Mouse (Mus musculus) embryonic facial prominence, embryonic 12.5 days (tissue): ENCODE results near the gene Agps. TPM values are rescaled to one million over a fixed set of nuclear protein-coding genes. Genes with fewer than 3 reads are reported as not detected.

Experiments
- ATAC-seq: fragments of 200-750 bp; cut with Nextera tagmentation; 2 replicates; pipeline ENCODE4 v1.8.0; 2017; ENCODE audit not compliant: insufficient number of reproducible peaks, insufficient read depth, low FRiP score, low TSS enrichment
- H3K27ac ChIP-seq: fragments of 300-500 bp; sonication (generic); 2 replicates; pipeline ENCODE4 v1.5.1; 2016; ENCODE audit warnings: mild to moderate bottlenecking
- H3K27me3 ChIP-seq: fragments of 300-500 bp; sonication (generic); 2 replicates; pipeline ENCODE4 v1.6.1; 2016; ENCODE audit warnings: mild to moderate bottlenecking, moderate library complexity
- H3K36me3 ChIP-seq: fragments of 300-500 bp; sonication (generic); 2 replicates; pipeline ENCODE4 v1.6.1; 2016; ENCODE audit warnings: mild to moderate bottlenecking
- H3K4me1 ChIP-seq: fragments of 300-500 bp; sonication (generic); 2 replicates; pipeline ENCODE4 v1.6.1; 2016
- H3K4me2 ChIP-seq: fragments of 300-500 bp; sonication (generic); replicated peaks from 2 replicates; pipeline ENCODE4 v1.6.1; 2016; ENCODE audit warnings: mild to moderate bottlenecking, moderate library complexity
- H3K4me3 ChIP-seq: fragments of 300-500 bp; sonication (generic); 2 replicates; pipeline ENCODE4 v1.5.1; 2016; ENCODE audit warnings: mild to moderate bottlenecking
- H3K9ac ChIP-seq: fragments of 300-500 bp; sonication (generic); 2 replicates; pipeline ENCODE4 v1.6.1; 2016; ENCODE audit warnings: mild to moderate bottlenecking, moderate library complexity
- H3K9me3 ChIP-seq: fragments of 300-500 bp; sonication (generic); 2 replicates; pipeline ENCODE4 v1.6.1; 2016; ENCODE audit warnings: mild to moderate bottlenecking, moderate library complexity
- WGBS: fragments of 180-500 bp; shearing (Covaris S2); methylation state at CpG from one replicate; pipeline ENCODE4 v1.1.7; 2016; 5-methylcytosine and 5-hydroxymethylcytosine counted together
- polyA plus RNA-seq: library from polyadenylated mRNA; unstranded; fragments of >200 nt; fragmentation: Nextera tagmentation; extraction: Ambion mirVana; gene quantifications from 2 replicates; pipeline ENCODE4 v1.2.1, GENCODE M21; 2016

Gene Agps
- 46.6 and 47.8 TPM in 2 replicates for polyA plus RNA-seq

DNA sequence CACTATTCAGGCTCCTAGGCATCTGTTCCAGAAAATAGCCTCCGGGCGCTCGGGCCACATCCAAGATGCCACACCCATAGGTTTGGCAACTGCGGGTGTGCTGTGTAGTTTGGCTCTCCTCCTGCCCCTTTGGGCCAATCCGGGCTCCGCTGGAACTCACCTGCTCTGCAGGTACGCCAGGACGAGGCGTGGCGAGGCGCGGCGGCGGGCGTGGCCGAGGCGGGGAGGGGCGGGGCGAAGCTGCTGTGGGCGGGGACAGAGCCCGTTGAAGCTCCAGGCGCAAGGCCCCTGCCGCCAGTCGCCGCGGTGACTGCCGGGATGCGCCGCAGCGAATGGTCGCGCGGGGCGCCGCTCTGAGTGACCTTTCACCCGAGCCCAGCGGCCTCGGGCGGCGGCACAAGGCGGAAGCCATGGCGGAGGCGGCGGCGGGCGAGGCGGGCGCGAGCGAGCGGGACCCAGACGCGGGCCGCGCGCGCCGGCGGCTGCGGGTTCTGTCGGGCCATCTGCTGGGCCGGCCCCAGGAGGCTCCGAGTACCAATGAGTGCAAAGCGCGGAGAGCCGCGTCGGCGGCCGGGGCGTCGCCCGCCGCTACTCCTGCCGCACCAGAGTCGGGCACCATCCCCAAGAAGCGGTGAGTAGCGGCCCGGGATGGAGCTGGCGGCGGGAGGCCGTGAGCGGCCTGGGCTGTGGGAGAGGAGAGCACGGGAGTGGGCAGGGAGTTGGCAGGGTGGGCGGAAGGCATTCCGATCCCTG, at the start of gene Agps:
Gene Agps, plus strand, starts transcription at position 297 of the 753 bp plus-strand sequence.
- H3K27ac ChIP-seq = peak within 1 kb of the TSS; percentile 81
- peaks cover 16% of the 10 kb centered on the region for H3K4me1 ChIP-seq
- no peaks in the 10 kb centered on the region for H3K9me3 ChIP-seq
- WGBS = under 1% methylated on average over 86 of the region's 86 CpGs
- peak within 1 kb of the TSS; percentile 86 for H3K9ac ChIP-seq
- H3K4me2 ChIP-seq = peak within 1 kb of the TSS; percentile 80
- no peaks in the 10 kb centered on the region for H3K36me3 ChIP-seq
- no peaks in the 10 kb centered on the region for H3K27me3 ChIP-seq
- peak; percentile 90 for ATAC-seq
- H3K4me3 ChIP-seq = peak within 1 kb of the TSS; percentile 88

- Histone ChIP-seq H3K9ac (no peak overlapping the region), H3K36me3 (no peaks in the 10 kb centered on the region), H3K27me3 (no peaks in the 10 kb centered on the region), H3K4me3 (no peak overlapping the region), H3K4me2 (no peak overlapping the region), H3K9me3 (no peaks in the 10 kb centered on the region), H3K27ac (peak overlapping the region; percentile 11; the same call in 1 of the 2 replicates), H3K4me1 (peaks cover 5% of the 10 kb centered on the region)
- WGBS = 16% methylated on average over 6 of the region's 6 CpGs
- no peak for ATAC-seq
Observed at GRCm38 (mm10) chr2:75786075-75786474, 45.9 kb upstream of the Agps start.

- Histone ChIP-seq H3K4me3 (no peak overlapping the region), H3K27ac (no peak overlapping the region), H3K4me2 (no peak overlapping the region), H3K27me3 (no peaks in the 10 kb centered on the region), H3K9me3 (no peaks in the 10 kb centered on the region), H3K4me1 (peaks cover 5% of the 10 kb centered on the region), H3K9ac (no peak overlapping the region), H3K36me3 (no peaks in the 10 kb centered on the region)
- ATAC-seq = no peak
- WGBS = 57% methylated on average over 3 of the region's 3 CpGs
Observed at GRCm38 (mm10) chr2:75788511-75788910, 43.5 kb upstream of the Agps start.

DNA sequence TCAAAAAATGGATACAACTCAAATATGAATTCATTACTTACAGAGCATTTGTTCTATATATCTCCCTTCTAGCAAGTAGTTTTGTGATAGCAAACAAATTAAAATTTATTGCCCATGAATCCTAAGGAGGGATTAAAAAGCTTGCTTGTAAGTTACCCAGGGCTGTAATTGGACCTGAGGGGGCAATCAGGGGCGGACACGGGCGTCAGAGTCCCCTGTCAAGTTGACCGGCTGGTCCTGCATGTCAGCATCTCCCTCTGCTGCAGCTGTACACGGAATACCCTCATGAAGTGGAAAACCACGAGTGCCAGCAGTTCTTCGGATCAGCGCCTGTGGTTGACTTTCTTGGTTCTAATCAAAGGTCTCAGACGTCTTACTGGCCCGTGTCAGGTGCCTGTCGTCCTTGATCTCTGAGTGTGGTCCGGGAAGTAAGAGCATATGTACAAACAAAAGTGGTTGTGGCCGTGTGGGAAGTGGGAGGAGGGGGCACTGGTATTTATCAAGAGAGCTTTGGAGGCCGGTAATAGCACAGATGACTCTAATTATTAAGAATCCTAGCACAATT, 41.9 kb upstream of the Agps start:
- no peak overlapping the region for H3K27ac ChIP-seq
- H3K4me2 ChIP-seq = 0 out of 2 replicates have a peak overlapping the region, but pooled peaks have one; percentile 13
- peaks cover 5% of the 10 kb centered on the region for H3K4me1 ChIP-seq
- no peak for ATAC-seq
- WGBS = 12% methylated on average over 14 of the region's 14 CpGs
- no peaks in the 10 kb centered on the region for H3K9me3 ChIP-seq
- H3K4me3 ChIP-seq = no peak overlapping the region
- no peaks in the 10 kb centered on the region for H3K36me3 ChIP-seq
- no peaks in the 10 kb centered on the region for H3K27me3 ChIP-seq
- H3K9ac ChIP-seq = no peak overlapping the region

GRCm38 (mm10) chr2:75791561-75792308, 40.2 kb upstream of the Agps start:
- Histone ChIP-seq H3K4me2 (no peak overlapping the region), H3K4me3 (no peak overlapping the region), H3K4me1 (peaks cover 5% of the 10 kb centered on the region), H3K9me3 (no peaks in the 10 kb centered on the region), H3K9ac (no peak overlapping the region), H3K36me3 (no peaks in the 10 kb centered on the region), H3K27me3 (no peaks in the 10 kb centered on the region), H3K27ac (no peak overlapping the region)
- WGBS = 65% methylated on average over 18 of the region's 18 CpGs
- ATAC-seq = no peak

DNA sequence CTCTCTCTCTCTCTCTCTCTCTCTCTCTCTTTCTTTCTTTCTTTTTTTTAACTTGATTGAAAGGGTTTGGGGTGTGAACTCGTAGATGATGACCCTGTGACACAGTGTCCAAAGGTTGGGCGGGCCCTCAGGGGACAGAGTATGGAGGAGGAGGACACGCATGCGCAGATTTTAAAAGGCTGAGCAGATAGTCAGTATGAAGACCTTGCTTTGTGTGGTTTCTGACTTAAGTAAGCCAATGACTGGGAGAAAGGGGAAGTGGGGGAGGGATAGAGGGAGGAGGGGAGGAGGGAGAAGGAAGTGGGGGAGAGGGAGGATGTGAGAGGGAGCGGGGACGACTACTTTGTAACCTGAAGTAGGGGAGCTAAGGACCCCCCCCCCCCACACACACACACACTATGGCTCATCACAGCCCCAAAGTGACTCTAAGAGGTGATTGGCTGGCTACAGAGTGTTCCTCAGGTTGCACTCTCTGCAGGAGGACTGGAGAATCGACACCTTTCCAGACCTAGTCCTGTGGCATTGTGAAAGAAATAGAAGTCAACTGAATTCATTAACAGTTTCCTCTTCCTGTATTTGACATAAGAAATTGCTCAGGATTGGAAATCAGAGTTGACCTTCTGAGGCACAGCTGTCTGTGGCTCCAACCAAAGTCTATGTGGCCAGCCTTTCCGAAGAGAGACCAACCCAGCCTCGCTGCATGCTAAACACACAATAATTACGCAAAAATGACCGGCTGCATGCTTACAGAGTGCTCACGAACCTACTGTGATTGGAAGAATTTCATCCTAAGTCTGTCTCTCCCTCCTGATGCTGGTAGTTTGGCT, 39.4 kb upstream of the Agps start:
- H3K4me3 ChIP-seq = no peak overlapping the region
- no peak overlapping the region; the same call in 1 of the 2 replicates for H3K4me2 ChIP-seq
- 0 out of 2 replicates have a peak, but pooled peaks have one; percentile 41 for ATAC-seq
- H3K9ac ChIP-seq = no peak overlapping the region
- H3K9me3 ChIP-seq = no peaks in the 10 kb centered on the region
- 44% methylated on average over 12 of the region's 12 CpGs for WGBS
- no peaks in the 10 kb centered on the region for H3K36me3 ChIP-seq
- no peaks in the 10 kb centered on the region for H3K27me3 ChIP-seq
- H3K27ac ChIP-seq = 0 out of 2 replicates have a peak overlapping the region, but pooled peaks have one; percentile 3
- peaks cover 5% of the 10 kb centered on the region for H3K4me1 ChIP-seq

DNA sequence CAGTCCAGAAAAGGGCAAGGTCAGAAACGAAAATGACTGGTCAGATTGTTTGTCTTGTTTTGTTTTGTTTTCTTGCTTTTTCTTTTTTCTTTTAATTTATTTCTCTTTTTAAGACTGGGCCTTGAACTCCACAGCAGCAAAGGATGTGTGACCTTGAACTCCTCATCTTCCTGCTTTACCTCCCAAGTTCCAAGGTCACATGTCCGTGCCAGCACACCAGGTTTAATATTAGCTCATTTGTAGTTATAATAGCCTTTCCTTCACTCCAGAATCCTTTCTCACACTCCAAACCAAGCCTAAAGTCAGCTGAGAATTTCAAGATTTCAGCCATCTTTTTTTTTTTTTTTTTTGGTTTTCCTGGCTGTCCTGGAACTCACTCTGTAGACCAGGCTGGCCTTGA, 35.8 kb upstream of the Agps start:
- H3K4me3 ChIP-seq = no peak overlapping the region
- no peaks in the 10 kb centered on the region for H3K4me1 ChIP-seq
- 71% methylated on average over 2 of the region's 2 CpGs for WGBS
- ATAC-seq = no peak
- no peaks in the 10 kb centered on the region for H3K36me3 ChIP-seq
- H3K4me2 ChIP-seq = no peak overlapping the region
- H3K9me3 ChIP-seq = no peaks in the 10 kb centered on the region
- H3K27me3 ChIP-seq = no peaks in the 10 kb centered on the region
- no peak overlapping the region for H3K9ac ChIP-seq
- no peak overlapping the region for H3K27ac ChIP-seq

DNA sequence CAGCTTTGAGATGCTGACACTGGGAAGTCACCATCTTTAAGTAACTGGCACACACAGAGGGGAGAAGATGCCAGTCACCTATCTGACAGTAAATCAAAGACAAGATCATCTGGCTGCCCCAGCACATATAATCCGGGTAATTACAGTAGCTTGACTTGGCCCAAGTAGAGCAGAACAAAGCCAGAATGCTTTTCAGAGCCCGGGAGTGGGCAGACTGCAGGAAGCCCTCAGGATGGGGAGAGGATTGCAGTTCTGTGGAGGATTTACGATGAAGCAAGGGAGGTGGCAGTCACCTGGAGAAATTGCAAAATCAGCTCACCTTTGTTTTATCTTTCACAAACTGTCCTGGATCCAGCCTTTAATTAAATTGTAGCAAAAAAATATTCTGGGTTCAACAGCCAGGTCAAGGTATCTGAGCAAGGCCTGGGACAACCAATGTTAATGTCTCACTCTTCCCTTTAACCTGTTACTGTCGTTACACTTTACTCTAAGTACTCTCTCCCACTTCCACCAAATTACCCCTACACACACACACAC, 33.5 kb upstream of the Agps start:
- H3K4me1 ChIP-seq = no peaks in the 10 kb centered on the region
- H3K4me3 ChIP-seq = no peak overlapping the region
- no peak for ATAC-seq
- H3K27ac ChIP-seq = no peak overlapping the region
- no peaks in the 10 kb centered on the region for H3K27me3 ChIP-seq
- no peak overlapping the region for H3K4me2 ChIP-seq
- H3K9ac ChIP-seq = no peak overlapping the region
- no peaks in the 10 kb centered on the region for H3K9me3 ChIP-seq
- 57% methylated on average over 4 of the region's 4 CpGs for WGBS
- no peaks in the 10 kb centered on the region for H3K36me3 ChIP-seq

- H3K4me1 ChIP-seq = no peaks in the 10 kb centered on the region
- no peak overlapping the region for H3K9ac ChIP-seq
- ATAC-seq = no peak
- H3K36me3 ChIP-seq = no peaks in the 10 kb centered on the region
- H3K27me3 ChIP-seq = no peaks in the 10 kb centered on the region
- no peak overlapping the region for H3K27ac ChIP-seq
- WGBS = 92% methylated on average over 6 of the region's 6 CpGs
- no peak overlapping the region for H3K4me2 ChIP-seq
- H3K4me3 ChIP-seq = no peak overlapping the region
- H3K9me3 ChIP-seq = no peaks in the 10 kb centered on the region
Observed at GRCm38 (mm10) chr2:75805767-75806166, 26.2 kb upstream of the Agps start.

DNA sequence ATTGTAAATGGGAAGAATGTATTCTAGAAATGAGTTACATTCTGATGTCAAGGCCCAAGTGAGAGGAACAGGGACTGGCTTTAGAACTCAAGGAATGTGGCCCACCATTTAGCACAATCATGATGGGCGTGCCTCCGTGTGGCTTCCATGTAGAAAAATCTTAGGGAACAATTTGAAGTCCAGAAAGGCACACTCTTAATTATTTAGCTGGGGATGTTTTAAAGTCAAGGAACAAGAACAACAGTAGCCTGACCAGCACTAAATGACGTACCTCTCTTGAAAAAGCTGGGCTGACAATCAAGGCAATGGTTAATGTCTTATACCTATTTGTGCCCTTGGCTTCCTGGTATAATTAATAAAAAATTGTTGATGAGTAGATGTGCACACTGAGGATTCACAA, 25.1 kb upstream of the Agps start:
- no peak overlapping the region for H3K27ac ChIP-seq
- H3K9me3 ChIP-seq = no peaks in the 10 kb centered on the region
- no peaks in the 10 kb centered on the region for H3K36me3 ChIP-seq
- WGBS = 92% methylated on average over 3 of the region's 3 CpGs
- H3K27me3 ChIP-seq = no peaks in the 10 kb centered on the region
- no peak overlapping the region for H3K4me3 ChIP-seq
- no peak overlapping the region for H3K9ac ChIP-seq
- no peaks in the 10 kb centered on the region for H3K4me1 ChIP-seq
- no peak for ATAC-seq
- H3K4me2 ChIP-seq = no peak overlapping the region

- 94% methylated on average over 5 of the region's 5 CpGs for WGBS
- Histone ChIP-seq H3K4me3 (no peak overlapping the region), H3K27me3 (no peaks in the 10 kb centered on the region), H3K9ac (no peak overlapping the region), H3K36me3 (no peaks in the 10 kb centered on the region), H3K4me2 (no peak overlapping the region), H3K4me1 (no peaks in the 10 kb centered on the region), H3K9me3 (no peaks in the 10 kb centered on the region), H3K27ac (no peak overlapping the region)
- no peak for ATAC-seq
Observed at GRCm38 (mm10) chr2:75807460-75807859, 24.5 kb upstream of the Agps start.
